Mouse (Mus musculus) embryonic facial prominence, embryonic 14.5 days (tissue): ENCODE measurements at regions not wholly inside any gene's neighbourhood (a gene's known extent, or its start where the extent isn't known, plus 50 kb on each side); places are given as distances from the start of the nearest gene placed in this dataset.

Experiments used
- ATAC-seq: fragments of 200-750 bp; cut with Nextera tagmentation; 2 replicates; pipeline ENCODE4 v1.8.0; 2017; ENCODE audit warnings: low read depth, moderate number of reproducible peaks, moderate TSS enrichment
- DNase-seq: peaks from one replicate; pipeline ENCODE4 v3.0.0-alpha.2; 2015; ENCODE audit warnings: low spot score
- H3K27ac ChIP-seq: fragments of 300-500 bp; sonication (generic); replicated peaks from 2 replicates; pipeline ENCODE4 v1.5.1; 2014; ENCODE audit warnings: low read depth, mild to moderate bottlenecking, low read length, moderate library complexity
- H3K27me3 ChIP-seq: fragments of 300-500 bp; sonication (generic); replicated peaks from 2 replicates; pipeline ENCODE4 v1.6.1; 2014; ENCODE audit warnings: low read length; ENCODE audit not compliant: control insufficient read depth, insufficient read depth
- H3K36me3 ChIP-seq: fragments of 300-500 bp; sonication (generic); 2 replicates; pipeline ENCODE4 v1.6.1; 2014; ENCODE audit warnings: low read length, mixed read lengths; ENCODE audit not compliant: control insufficient read depth, insufficient read depth
- H3K4me1 ChIP-seq: fragments of 300-500 bp; sonication (generic); 2 replicates; pipeline ENCODE4 v1.6.1; 2014; ENCODE audit warnings: antibody characterized with exemption, low read length; ENCODE audit not compliant: control insufficient read depth, insufficient read depth
- H3K4me2 ChIP-seq: fragments of 300-500 bp; sonication (generic); 2 replicates; pipeline ENCODE4 v1.6.1; 2014; ENCODE audit warnings: low read depth, mild to moderate bottlenecking, low read length, moderate library complexity, mixed read lengths
- H3K4me3 ChIP-seq: fragments of 300-500 bp; sonication (generic); 2 replicates; pipeline ENCODE4 v1.5.1; 2014; ENCODE audit warnings: low read depth, mild to moderate bottlenecking, low read length
- H3K9ac ChIP-seq: fragments of 300-500 bp; sonication (generic); 2 replicates; pipeline ENCODE4 v1.6.1; 2014; ENCODE audit warnings: low read depth, mild to moderate bottlenecking, low read length, moderate library complexity, mixed read lengths
- H3K9me3 ChIP-seq: fragments of 300-500 bp; sonication (generic); 2 replicates; pipeline ENCODE4 v1.6.1; 2016; ENCODE audit warnings: low read length; ENCODE audit not compliant: control insufficient read depth
- WGBS: fragments of 180-500 bp; shearing (Covaris S2); extraction: QIAGEN DNeasy Blood & Tissue Kit; methylation state at CpG from one replicate; pipeline ENCODE4 v1.1.7; 2014; 5-methylcytosine and 5-hydroxymethylcytosine counted together

DNA sequence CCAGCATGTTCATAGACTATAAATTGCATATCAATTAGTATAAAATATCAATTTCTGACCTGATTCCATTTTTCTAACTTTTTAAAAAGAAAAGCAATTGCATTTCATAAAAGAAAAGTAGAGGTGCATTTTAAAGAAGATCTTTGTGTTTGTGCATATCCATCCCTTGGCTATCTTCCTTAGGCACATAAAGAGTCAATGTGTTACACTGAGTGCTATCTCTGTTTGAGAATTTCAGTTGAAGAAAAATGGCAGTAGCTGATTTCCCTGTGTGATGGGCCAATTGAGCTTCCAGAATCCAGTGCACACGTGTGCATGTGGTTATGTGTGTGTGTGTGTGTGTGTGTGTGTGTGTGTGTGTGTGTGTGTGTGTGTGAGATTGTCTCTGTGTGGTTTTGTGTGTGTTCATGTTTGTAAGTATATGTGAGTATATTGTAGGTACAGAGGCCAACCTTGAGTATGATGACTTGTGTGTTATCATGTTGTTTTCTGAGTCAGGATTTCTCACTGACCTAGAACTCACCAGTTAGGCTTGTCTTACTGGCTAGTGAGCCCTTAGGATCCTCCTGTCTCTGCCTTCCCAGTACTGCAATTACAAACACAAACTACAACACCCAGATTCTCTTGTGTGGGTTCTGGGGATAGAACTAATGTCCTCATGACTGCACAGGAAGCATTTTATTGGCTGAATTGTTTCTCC is 249.6 kb downstream of the Cdk5rap2 start:
- Histone ChIP-seq H3K27me3 (no peaks in the 10 kb centered on the region), H3K36me3 (no peaks in the 10 kb centered on the region), H3K4me3 (no peak overlapping the region), H3K9me3 (no peaks in the 10 kb centered on the region), H3K4me2 (no peak overlapping the region), H3K4me1 (no peaks in the 10 kb centered on the region), H3K27ac (no peak overlapping the region), H3K9ac (no peak overlapping the region)
- ATAC-seq: no peak
- WGBS: 87% methylated on average over 1 of the region's 1 CpGs
- no peak for DNase-seq

- no peaks in the 10 kb centered on the region for H3K9me3 ChIP-seq
- no peak overlapping the region for H3K4me3 ChIP-seq
- H3K9ac ChIP-seq: no peak overlapping the region
- H3K36me3 ChIP-seq: no peaks in the 10 kb centered on the region
- no peak for DNase-seq
- no peak overlapping the region for H3K4me2 ChIP-seq
- no peaks in the 10 kb centered on the region for H3K4me1 ChIP-seq
- 88% methylated on average over 1 of the region's 1 CpGs for WGBS
- no peaks in the 10 kb centered on the region for H3K27me3 ChIP-seq
- no peak overlapping the region for H3K27ac ChIP-seq
- ATAC-seq: no peak
Measured at GRCm38 (mm10) chr4:70160062-70160461, 250.2 kb downstream of the Cdk5rap2 start.

GRCm38 (mm10) chr4:70153179-70153578 is 257.1 kb downstream of the Cdk5rap2 start:
- ATAC-seq (peak; percentile 68), DNase-seq (peak; percentile 84)
- WGBS: 31% methylated on average over 3 of the region's 3 CpGs
- Histone ChIP-seq H3K27me3 (no peaks in the 10 kb centered on the region), H3K9me3 (no peaks in the 10 kb centered on the region), H3K36me3 (no peaks in the 10 kb centered on the region), H3K4me1 (no peaks in the 10 kb centered on the region), H3K9ac (no peak overlapping the region), H3K27ac (0 out of 2 replicates have a peak overlapping the region, but pooled peaks have one; percentile 28), H3K4me3 (no peak overlapping the region), H3K4me2 (no peak overlapping the region)

DNA sequence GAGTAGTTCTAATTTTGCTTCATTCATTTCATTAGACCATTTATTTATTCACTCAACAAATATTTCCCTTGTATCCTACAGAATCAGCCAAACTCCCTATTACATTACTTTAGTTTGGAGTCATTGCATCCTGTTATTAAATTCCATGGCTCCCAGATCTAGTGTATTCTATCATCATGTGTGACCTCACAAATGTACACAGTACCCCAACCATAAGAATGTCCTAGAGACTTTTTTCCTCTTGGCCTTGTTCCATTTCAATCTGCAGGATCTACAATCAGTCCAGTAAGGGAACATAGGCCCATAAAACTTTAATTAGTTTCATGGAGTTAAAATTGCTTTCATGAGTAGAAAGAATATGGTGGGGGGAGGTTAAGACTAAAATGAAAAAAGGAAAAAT is 301.2 kb downstream of the Cdk5rap2 start:
- no peak overlapping the region for H3K4me3 ChIP-seq
- DNase-seq (no peak), ATAC-seq (no peak)
- no peaks in the 10 kb centered on the region for H3K36me3 ChIP-seq
- no peak overlapping the region for H3K9ac ChIP-seq
- H3K4me1 ChIP-seq: no peaks in the 10 kb centered on the region
- H3K9me3 ChIP-seq: no peaks in the 10 kb centered on the region
- H3K4me2 ChIP-seq: no peak overlapping the region
- no peak overlapping the region for H3K27ac ChIP-seq
- H3K27me3 ChIP-seq: no peaks in the 10 kb centered on the region

GRCm38 (mm10) chr4:70105776-70106175 is 304.5 kb downstream of the Cdk5rap2 start:
- H3K27ac ChIP-seq: no peak overlapping the region
- ATAC-seq: no peak
- H3K4me2 ChIP-seq: no peak overlapping the region
- no peaks in the 10 kb centered on the region for H3K9me3 ChIP-seq
- DNase-seq: no peak
- no peaks in the 10 kb centered on the region for H3K27me3 ChIP-seq
- H3K36me3 ChIP-seq: no peaks in the 10 kb centered on the region
- no peak overlapping the region for H3K4me3 ChIP-seq
- 90% methylated on average over 2 of the region's 2 CpGs for WGBS
- H3K4me1 ChIP-seq: no peaks in the 10 kb centered on the region
- H3K9ac ChIP-seq: no peak overlapping the region

GRCm38 (mm10) chr4:70097353-70097752 is 312.9 kb downstream of the Cdk5rap2 start:
- Histone ChIP-seq H3K4me3 (no peak overlapping the region), H3K27me3 (no peaks in the 10 kb centered on the region), H3K27ac (no peak overlapping the region), H3K36me3 (no peaks in the 10 kb centered on the region), H3K4me1 (no peaks in the 10 kb centered on the region), H3K9ac (no peak overlapping the region), H3K9me3 (no peaks in the 10 kb centered on the region), H3K4me2 (no peak overlapping the region)
- peak; percentile 30 for DNase-seq
- no peak for ATAC-seq
- 61% methylated on average over 3 of the region's 3 CpGs for WGBS

DNA sequence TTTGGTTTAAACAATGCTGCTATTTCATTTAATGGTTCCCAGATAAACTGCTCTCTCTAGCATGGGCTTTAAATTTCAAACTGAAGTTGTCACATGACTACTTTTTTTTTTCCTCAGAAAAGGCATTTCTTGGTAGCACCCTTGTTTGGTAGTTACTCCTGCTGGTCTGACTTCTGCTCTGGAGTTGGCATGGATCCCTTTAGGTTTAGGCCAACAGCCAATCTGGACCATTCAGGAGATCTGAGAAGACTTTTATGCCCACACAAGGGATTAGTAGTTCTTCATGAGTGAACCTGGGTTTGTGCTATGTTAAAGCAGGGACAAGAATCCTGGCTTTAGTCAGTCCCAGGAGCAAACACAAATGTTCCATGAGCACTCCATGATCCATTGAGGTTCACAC is 332.0 kb downstream of the Cdk5rap2 start:
- no peak for ATAC-seq
- H3K27ac ChIP-seq: no peak overlapping the region
- H3K36me3 ChIP-seq: no peaks in the 10 kb centered on the region
- H3K9me3 ChIP-seq: no peaks in the 10 kb centered on the region
- H3K4me1 ChIP-seq: no peaks in the 10 kb centered on the region
- no peak overlapping the region for H3K4me2 ChIP-seq
- no peak overlapping the region for H3K9ac ChIP-seq
- DNase-seq: no peak
- H3K27me3 ChIP-seq: no peaks in the 10 kb centered on the region
- no peak overlapping the region for H3K4me3 ChIP-seq

DNA sequence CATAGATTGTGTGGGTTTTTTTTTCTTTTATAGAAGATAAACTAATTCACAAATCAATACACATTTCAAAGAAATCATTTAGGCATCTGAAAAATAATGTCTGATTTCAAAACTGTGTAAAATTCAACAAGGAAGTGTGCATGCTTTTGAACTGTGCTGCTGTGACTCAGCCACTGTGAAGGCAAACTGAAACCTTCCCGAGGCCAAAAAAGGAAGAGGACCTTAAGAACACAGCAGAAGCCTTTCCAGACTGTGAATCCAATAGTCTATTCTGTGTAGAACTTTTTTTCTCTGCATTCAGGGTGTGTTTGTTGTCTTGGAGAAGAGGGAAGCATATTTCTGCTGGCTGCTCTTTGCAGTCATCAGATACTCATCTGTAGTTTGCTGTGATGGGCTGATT is 347.7 kb downstream of the Cdk5rap2 start:
- Histone ChIP-seq H3K9ac (no peak overlapping the region), H3K4me2 (no peak overlapping the region), H3K9me3 (no peaks in the 10 kb centered on the region), H3K27ac (no peak overlapping the region), H3K36me3 (no peaks in the 10 kb centered on the region), H3K4me1 (no peaks in the 10 kb centered on the region), H3K4me3 (no peak overlapping the region), H3K27me3 (no peaks in the 10 kb centered on the region)
- ATAC-seq (no peak), DNase-seq (no peak)
- WGBS: 70% methylated on average over 1 of the region's 1 CpGs

DNA sequence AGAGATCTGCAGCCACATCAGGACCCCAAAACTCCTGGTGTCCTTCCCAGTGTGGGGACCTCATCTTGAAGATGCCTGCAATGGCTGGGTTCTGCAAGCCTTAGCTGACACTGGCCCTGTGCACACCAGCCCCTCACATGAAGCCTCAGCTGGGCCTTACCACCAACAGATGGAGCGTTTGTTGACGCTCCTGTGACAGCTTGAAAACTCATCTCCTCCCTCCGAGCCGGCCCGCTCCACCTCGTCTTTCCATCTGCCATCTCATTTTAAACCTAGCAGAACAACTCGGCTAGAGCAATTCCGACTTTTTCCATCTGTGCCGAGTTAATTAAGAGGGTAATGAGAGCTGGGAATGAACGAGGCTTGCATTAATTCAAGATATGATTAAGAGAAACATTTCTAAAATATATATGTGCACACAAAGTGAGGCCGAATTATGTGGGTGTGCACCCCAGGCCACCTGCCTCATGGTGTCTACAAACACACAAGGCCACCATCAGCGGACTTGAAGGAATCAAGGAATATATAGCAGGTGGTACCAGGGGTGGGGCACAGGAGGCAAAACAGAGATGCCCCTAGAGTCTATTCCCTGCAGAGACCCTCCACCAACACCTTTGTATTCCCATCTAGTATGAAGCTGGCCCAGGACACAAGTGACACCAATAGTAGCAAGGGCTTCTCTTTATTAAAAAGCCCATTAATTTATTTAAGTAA is 351.3 kb downstream of the Cdk5rap2 start:
- Histone ChIP-seq H3K9me3 (no peaks in the 10 kb centered on the region), H3K36me3 (no peaks in the 10 kb centered on the region), H3K27ac (no peak overlapping the region), H3K4me2 (no peak overlapping the region), H3K4me3 (no peak overlapping the region), H3K9ac (no peak overlapping the region), H3K27me3 (no peaks in the 10 kb centered on the region), H3K4me1 (no peaks in the 10 kb centered on the region)
- no peak for ATAC-seq
- WGBS: 72% methylated on average over 12 of the region's 12 CpGs
- DNase-seq: no peak
